Mouse (Mus musculus) kidney, adult 2 months (tissue): ENCODE measurements around the gene Scaper.

Experiments
- CTCF ChIP-seq: fragments of 200-500 bp; conservative IDR thresholded peaks from 2 replicates; pipeline ENCODE4 v1.5.1; 2011; ENCODE audit warnings: low read depth, mild to moderate bottlenecking, control low read depth, low read length, moderate library complexity, mixed read lengths; ENCODE audit not compliant: insufficient read depth, insufficient read length
- POLR2A ChIP-seq: fragments of 200-500 bp; IDR thresholded peaks from one replicate; pipeline ENCODE4 v1.6.1; 2011; ENCODE audit warnings: low read depth, low read length, control low read depth

DNA sequence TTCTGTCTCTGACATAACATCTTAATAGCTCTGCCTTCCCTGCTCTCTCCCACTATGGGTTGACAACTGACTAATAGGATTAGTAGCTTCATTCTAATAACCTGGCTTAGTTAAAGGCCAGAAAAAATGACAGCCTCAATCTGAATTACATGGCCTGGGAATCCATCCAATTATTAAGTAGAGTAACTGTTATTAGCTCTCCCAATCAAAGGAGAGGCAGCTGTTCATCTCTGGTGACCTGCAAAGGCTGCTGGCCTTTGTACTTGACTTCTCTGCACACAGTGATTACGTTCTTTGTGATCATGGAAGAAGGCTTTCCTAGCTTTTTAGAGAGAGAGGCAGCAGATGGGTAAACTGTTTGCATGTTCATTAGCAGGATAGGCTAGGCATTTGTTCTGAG is 242.6 kb downstream of the Scaper start:
- no peak for TF ChIP-seq POLR2A
- no peak for TF ChIP-seq CTCF
